Mouse (Mus musculus) olfactory bulb, adult 2 months (tissue): Measurements from ENCODE around the gene Atp7b.

Experiments used
- CTCF ChIP-seq: fragments of 200-500 bp; IDR thresholded peaks from 2 replicates; pipeline ENCODE4 v1.5.1; 2012; ENCODE audit warnings: low read depth, mild to moderate bottlenecking, low read length, moderate library complexity; ENCODE audit not compliant: insufficient read depth
- POLR2A ChIP-seq: fragments of 200-500 bp; IDR thresholded peaks from 2 replicates; pipeline ENCODE4 v1.6.1; 2012; ENCODE audit warnings: mild to moderate bottlenecking, low read depth, low read length, moderate library complexity; ENCODE audit not compliant: insufficient read depth

DNA sequence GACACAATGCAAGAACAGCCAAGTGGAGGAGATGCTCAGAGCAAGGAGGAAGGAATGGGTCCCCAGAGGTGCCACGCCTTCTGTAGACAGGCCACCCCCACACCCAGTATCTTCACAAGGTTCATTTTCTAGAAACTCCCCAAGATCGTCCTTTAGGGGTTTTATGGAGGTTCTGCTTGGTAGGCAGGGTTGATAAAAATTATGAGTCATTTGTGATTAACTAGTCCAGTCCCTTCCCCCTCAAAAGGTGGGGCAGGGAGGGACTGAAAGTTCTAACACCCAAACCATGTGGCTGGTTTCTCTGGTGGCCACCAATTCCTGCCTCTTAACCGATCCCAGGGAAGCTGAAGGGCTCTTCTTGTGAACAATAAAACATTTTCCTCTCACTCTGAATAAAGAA lies 3.3 kb downstream of the Atp7b start:
- no peak for TF ChIP-seq CTCF
- TF ChIP-seq POLR2A = no peak
